Mouse (Mus musculus): ENCODE results near the gene Pknox1. TPM values are rescaled to one million over a fixed set of nuclear protein-coding genes. Genes with fewer than 3 reads are reported as not detected.
"Not testable (repeated sequence)": the region's sequence is repeated elsewhere in the genome, so short reads cannot be mapped to it uniquely, and the experiment has no call there.

The Pknox1 gene
- total RNA-seq, 1 experiment from 2014 or later, result 31.6 TPM

DNA sequence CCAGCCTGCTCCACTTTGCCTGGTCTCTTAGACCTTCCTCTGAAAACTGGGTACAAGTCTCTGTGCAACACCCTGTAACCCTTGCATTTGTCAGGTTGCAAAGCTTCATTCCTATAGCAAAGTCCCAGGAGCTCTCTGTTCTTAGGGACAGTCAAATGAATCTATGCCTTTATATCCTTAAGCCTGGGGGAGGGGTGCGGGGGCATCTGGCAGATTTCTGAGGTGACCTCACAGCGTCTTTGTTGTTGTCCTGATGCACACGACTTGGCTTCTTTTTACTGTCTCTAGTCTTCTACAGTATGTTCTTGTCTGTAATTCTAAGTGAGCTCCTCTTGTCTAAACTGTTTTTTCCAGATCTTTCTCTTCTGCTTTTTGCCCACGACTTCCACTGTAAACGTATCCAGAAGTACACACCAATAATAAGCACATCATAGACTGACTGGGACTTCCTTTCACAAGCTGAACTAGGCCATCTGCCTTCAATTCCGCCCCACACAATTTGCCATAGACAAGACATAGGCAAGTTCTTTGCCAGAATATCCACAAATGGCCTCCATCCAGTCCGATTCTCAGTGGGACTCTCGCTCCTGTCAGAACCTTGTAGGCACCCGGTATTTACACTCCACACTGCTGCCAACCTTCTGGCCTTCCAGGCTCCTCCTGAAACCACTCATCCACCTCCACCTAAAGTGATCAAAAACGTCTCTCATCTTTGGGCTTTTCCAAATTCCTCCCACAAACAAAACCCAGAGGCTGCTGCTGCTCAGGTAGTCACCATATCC is 12.1 kb downstream of the Pknox1 start:
- no peak for ATAC-seq (replicated peaks in 1 of 2; ENCODE audit: insufficient read depth in 1 of 2, low FRiP score in 2 of 2, low TSS enrichment in 1 of 2, low read depth in 1 of 2, poor library complexity in 2 of 2, severe bottlenecking in 2 of 2)

DNA sequence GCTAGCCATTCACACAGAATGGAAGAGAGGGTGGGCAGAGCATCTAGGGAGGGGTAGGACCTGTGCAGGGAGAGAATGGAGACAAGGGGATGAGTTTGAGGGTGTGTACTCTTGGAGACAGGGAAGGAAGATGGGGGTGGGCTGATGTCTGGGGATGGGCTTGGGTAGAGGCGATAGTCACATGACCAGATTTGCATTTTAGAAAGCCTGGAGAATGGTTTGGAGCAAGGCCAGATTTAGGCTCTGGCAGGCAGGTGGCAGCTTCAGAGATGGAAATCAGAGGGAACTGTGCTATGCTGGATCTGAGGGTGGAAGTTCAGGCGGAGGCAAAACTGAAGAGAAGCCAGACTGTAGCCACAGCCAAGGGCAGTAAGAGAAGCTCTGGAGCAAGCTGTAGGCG is 15.8 kb downstream of the Pknox1 start:
- ATAC-seq (replicated peaks in 1 of 2; ENCODE audit: insufficient read depth in 1 of 2, low FRiP score in 2 of 2, low TSS enrichment in 1 of 2, low read depth in 1 of 2, poor library complexity in 2 of 2, severe bottlenecking in 2 of 2), result no peak

DNA sequence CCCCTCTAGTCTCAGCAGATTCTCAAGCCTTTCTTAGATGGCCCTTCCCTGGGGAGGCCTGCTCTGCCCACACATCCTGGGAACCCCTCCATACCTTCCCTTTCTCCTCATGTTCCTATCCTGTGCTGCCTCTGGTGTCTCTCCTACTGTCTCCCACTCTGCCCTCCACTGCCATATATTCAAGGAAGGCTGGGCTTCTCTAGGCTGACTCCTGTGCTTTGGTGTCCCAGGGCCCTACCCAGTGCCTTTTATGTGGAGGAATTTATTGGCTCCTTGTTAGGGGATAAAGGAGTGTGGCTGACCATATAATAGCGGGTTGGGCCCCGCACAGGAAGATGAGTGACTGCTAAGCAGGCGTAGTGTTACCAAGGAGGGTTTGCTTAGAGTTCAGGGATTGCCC is 18.7 kb downstream of the Pknox1 start:
- ATAC-seq (replicated peaks in 1 of 2; ENCODE audit: insufficient read depth in 1 of 2, low FRiP score in 2 of 2, low TSS enrichment in 1 of 2, low read depth in 1 of 2, poor library complexity in 2 of 2, severe bottlenecking in 2 of 2), result no peak

DNA sequence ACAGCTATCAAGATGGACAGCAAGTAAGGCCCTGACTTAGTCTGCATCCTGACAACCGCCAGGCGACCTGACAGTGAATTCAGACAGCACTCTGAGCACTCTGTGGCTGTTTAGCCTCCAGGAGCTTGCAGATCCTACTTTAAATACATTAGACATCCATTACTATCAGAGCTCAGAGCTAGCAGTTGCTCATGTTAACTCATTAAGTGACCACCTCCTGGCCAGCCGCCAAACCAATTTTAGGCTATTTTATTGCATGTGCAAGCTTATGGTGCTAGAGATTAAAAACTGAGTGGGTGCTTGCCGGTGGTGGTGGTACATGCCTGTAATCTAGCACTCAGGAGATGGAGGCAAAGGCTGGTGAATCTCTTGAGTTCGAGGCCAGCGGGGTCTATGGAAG is 19.2 kb downstream of the Pknox1 start:
- no peak for ATAC-seq (replicated peaks in 1 of 2; ENCODE audit: insufficient read depth in 1 of 2, low FRiP score in 2 of 2, low TSS enrichment in 1 of 2, low read depth in 1 of 2, poor library complexity in 2 of 2, severe bottlenecking in 2 of 2)

DNA sequence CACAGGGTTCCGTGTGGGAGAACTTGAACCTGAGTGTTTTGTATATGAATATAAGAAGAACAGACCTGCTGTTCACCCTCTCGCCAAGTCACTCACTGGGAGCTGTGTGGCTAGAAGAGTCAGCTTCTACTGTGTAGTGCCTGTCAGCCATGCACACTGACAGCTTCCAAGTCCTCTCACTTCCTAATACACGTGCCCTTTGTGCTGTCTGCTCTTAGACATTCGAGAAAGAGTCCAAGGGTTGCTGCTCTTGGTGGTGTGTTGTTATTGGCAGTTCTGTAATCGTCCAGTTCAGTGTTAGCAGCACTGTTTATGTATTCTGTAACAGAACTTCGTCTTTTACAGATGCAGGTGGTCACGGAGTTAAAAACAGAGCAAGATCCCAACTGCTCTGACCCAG is 23.6 kb downstream of the Pknox1 start:
- no peak for ATAC-seq (replicated peaks in 1 of 2; ENCODE audit: insufficient read depth in 1 of 2, low FRiP score in 2 of 2, low TSS enrichment in 1 of 2, low read depth in 1 of 2, poor library complexity in 2 of 2, severe bottlenecking in 2 of 2)

DNA sequence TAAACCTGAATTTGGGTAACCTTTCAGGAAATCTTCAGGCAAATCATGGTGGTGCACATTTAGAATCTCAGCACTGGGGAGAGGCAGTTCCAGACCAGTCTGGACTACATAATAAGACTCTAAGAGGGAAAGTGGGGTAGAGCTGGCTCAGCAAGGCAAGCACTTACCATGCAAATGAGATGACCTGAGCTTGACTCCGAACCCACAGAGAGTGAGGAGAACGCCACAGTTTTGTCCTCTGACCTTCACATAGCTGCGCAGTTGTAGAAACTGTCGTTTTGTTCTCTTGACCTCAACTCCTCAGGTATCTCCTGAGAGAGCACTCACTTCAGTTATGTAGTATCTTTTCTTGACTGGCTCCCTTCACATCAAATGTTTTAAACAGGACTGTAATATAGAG is 24.2 kb downstream of the Pknox1 start:
- no peak for ATAC-seq (replicated peaks in 1 of 2; ENCODE audit: insufficient read depth in 1 of 2, low FRiP score in 2 of 2, low TSS enrichment in 1 of 2, low read depth in 1 of 2, poor library complexity in 2 of 2, severe bottlenecking in 2 of 2)

DNA sequence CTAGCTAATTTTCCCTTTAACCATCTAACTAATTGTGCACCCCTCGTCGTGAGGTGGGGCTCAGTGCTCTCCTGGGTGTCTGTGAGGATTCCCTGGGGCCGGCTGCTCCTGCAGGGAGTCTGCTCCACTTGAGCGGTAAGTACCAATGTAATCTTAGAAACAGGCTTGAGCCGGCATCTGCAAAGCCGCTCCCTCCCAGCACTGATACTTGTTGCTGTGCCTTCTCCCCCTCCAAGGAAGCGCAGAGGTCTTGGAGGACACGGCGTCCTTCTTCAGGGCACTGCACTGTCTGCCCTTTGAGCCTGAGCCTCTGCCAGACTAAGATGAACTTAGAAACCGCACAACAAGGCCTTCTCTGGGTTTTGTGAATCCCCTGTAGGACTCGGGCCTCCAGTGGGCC is 26.3 kb downstream of the Pknox1 start:
- ATAC-seq (replicated peaks in 1 of 2; ENCODE audit: insufficient read depth in 1 of 2, low FRiP score in 2 of 2, low TSS enrichment in 1 of 2, low read depth in 1 of 2, poor library complexity in 2 of 2, severe bottlenecking in 2 of 2), result no peak

DNA sequence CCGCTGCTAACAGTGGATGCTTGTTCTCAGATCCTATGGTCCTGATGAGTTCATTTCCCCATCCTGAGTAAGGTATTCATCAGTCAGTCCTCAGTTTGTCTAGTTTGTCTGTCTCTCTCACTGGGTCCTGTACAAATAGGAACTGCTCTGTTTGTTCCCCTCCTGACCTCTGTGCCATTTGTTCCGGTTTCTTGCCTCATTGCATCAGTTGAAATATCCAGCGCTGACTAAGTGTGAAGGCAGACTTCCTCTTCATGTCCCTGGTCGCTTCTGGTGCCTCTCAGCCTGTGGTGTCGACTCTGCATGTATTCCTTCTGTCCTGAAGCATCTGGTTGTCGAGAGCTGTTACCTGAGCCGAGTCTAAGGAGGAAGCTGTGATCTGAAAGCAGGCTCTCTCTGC is 30.1 kb downstream of the Pknox1 start:
- peak; percentile 37 to 77; a peak in 2 of 4 replicates for ATAC-seq (replicated peaks in 1 of 2; ENCODE audit: insufficient read depth in 1 of 2, low FRiP score in 2 of 2, low TSS enrichment in 1 of 2, low read depth in 1 of 2, poor library complexity in 2 of 2, severe bottlenecking in 2 of 2)

DNA sequence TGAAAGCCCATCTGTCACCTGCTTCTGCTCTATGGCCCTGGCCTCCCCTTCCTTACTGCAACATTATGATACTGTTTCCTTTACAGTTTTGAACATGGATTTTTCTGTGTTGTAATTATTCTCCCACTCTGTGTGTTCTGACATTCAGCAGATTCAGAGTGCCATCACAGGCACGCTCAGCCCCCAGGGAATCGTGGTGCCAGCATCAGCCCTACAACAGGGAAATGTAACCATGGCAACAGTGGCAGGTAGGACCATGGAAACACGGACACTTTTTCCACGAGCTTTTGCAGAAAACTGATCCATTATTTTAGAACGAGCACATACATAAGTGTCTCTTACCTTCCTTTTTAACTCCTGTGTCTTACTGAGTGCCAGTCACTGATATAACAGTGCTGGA is 30.5 kb downstream of the Pknox1 start:
- ATAC-seq (replicated peaks in 1 of 2; ENCODE audit: insufficient read depth in 1 of 2, low FRiP score in 2 of 2, low TSS enrichment in 1 of 2, low read depth in 1 of 2, poor library complexity in 2 of 2, severe bottlenecking in 2 of 2), result no peak

DNA sequence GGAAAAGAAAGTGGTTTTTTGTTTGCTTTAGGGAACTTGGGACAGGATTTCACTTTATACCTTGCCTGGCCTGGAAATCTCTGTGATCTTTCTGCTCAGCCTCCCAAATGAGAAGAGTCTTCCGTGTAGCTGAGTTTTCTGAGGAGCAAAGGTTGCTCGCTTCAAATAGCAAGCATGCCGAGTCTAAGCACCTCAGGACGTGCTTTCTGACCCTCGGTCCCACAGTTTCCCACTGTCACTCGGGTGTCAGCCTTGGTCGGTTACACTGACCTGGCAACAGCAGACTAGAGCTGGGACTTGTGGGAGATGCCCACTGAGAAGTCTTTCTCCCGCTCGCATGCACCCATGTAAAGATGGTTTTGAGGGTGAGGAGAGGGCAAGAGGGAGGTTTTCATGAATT is 33.4 kb downstream of the Pknox1 start:
- no peak for ATAC-seq (replicated peaks in 1 of 2; ENCODE audit: insufficient read depth in 1 of 2, low FRiP score in 2 of 2, low TSS enrichment in 1 of 2, low read depth in 1 of 2, poor library complexity in 2 of 2, severe bottlenecking in 2 of 2)

DNA sequence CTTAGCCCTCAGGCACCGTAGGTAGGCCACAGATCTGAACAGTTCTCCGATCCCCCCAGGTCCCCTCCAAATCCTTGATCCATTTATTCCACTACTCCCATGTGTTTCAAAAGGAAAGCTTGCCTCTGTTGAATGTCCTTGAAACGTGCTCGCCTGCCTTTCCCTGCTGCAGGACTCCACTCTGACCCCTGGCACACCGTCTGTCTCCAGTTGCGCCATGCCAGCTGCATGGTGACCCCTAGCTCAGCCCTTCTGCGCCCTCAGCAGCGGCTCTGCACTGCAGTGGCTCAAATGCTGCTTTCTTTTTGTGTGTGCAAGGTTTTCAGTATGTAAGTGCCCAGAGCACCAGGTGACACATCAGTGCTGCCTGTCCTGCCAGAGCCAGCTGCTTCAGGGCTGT is 34.1 kb downstream of the Pknox1 start:
- ATAC-seq (replicated peaks in 1 of 2; ENCODE audit: insufficient read depth in 1 of 2, low FRiP score in 2 of 2, low TSS enrichment in 1 of 2, low read depth in 1 of 2, poor library complexity in 2 of 2, severe bottlenecking in 2 of 2), result no peak

DNA sequence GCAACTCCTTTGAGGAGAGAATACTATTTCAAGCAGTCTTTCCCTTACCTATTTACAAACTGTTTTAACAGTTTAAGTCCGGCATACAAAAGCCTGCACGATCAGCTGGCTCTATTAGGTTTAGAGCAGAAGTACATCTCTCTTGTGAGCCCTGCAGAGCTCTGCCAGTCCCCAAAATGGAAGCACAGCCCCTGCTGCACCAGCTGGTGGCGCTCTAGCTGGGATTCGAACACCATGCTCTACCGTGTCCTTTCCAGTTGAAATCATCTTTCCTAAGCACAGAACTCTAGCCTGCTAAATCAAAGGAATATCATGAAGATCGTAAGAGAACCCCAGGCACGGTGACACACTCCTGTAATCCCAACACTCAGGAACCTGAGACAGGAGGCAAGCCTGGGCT is 41.9 kb downstream of the Pknox1 start:
- no peak for ATAC-seq (replicated peaks in 1 of 2; ENCODE audit: insufficient read depth in 1 of 2, low FRiP score in 2 of 2, low TSS enrichment in 1 of 2, low read depth in 1 of 2, poor library complexity in 2 of 2, severe bottlenecking in 2 of 2)

DNA sequence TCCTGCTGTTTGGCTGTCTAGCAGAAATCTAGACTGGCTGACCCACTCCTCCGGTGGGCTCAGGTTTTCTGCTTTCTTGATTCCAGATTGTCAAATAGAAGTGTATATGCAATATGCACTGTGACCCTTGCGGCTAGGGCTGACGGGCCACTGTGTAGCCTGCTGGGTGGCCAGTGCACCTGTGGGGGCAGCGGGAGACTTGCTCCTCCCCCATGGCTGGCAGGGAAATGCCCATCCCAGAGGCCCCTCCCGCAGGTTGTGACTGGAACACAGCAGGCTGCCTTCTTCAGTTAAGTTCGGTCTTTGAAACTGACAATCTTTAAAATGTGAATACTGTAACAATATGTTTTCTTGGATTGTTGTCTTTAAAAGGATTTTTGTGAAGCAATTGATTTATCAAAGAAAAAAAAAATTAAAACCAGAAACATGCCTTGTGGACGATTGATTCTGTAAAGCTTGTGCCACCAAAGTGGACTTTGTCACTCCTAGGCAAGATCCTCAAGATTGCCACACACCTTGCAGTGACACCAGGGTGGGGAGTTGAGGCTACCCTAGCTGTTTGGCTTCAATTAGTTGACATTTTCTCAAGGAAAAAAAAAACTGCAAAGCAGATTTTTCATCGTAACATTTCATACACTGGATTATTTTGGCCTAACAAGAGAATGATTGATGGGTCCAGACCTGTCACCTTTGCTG is 42.9 kb downstream of the Pknox1 start:
- no peak for ATAC-seq (replicated peaks in 1 of 2; ENCODE audit: insufficient read depth in 1 of 2, low FRiP score in 2 of 2, low TSS enrichment in 1 of 2, low read depth in 1 of 2, poor library complexity in 2 of 2, severe bottlenecking in 2 of 2)

DNA sequence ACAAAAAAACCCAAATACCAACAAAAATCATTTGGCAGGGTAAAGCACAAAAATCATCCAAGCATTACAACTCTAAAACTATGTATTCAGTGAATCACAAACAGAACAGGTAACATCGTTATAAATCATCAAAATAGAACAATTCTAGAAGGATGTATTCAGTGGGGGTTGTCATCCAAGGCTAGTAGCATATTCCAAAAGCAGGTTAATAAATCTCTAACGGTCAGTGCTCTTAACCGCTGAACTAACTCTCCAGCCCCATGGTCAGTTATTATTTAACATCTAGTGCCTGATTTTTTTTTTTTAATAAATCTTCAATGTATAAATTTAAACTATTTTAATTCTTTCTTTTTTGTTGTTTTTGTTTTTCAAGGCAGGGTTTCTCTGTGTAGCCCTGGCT is 44.6 kb downstream of the Pknox1 start:
- not testable (repeated sequence) for ATAC-seq (replicated peaks in 1 of 2; ENCODE audit: insufficient read depth in 1 of 2, low FRiP score in 2 of 2, low TSS enrichment in 1 of 2, low read depth in 1 of 2, poor library complexity in 2 of 2, severe bottlenecking in 2 of 2)

DNA sequence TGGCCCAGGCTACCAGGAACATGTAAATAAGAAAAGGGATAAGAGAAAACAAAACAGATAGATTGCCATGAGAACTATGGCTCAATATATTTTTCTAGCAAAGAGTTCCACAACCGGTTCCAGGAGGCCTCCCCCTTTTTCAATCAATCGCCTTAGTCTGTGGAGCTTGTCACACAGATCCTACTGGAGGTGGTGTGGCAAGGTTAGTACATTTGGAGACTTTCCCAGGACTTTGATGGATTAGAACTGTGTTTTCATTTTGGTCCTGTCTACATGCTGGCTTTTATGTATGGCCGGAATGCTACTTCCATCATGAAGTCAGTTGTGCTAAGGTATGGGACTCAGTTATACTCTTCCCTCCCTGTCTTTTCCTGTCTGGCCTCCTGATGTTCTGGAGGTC is 45.4 kb downstream of the Pknox1 start:
- no peak for ATAC-seq (replicated peaks in 1 of 2; ENCODE audit: insufficient read depth in 1 of 2, low FRiP score in 2 of 2, low TSS enrichment in 1 of 2, low read depth in 1 of 2, poor library complexity in 2 of 2, severe bottlenecking in 2 of 2)

DNA sequence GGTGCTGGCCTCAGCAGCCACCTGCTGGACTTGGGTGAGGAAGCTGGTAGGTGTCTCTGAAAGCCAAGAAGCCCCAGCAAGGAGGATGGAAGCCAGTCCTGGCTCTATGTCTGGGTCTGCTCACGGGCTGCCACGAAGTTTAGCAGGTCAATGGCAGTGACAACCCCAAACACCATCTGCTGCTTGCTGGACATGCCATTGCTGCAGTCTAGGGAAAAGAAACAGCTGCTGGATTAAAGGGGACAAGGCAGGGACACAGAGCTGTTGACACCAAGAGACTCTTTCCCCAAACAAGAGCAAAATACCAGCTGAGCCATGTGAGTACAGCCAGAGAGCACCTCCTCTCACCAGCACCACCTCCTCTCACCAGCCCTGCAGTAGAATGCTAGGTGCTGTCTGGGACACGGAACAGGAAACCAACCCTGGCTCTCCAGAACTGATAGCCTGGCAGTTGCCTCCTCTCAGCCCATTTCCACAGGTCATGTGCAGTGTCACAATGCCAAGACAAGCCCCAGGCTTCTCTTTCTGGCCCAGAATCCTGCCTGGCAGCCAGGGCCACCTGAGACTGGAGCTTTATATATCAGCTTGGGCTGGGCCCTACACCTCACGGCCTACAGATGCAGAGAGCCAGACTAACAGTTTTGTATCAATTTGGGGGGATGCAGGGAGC is 48.7 kb downstream of the Pknox1 start:
- ATAC-seq (replicated peaks in 1 of 2; ENCODE audit: insufficient read depth in 1 of 2, low FRiP score in 2 of 2, low TSS enrichment in 1 of 2, low read depth in 1 of 2, poor library complexity in 2 of 2, severe bottlenecking in 2 of 2), result peak; percentile 22 to 52; a peak in 2 of 4 replicates

DNA sequence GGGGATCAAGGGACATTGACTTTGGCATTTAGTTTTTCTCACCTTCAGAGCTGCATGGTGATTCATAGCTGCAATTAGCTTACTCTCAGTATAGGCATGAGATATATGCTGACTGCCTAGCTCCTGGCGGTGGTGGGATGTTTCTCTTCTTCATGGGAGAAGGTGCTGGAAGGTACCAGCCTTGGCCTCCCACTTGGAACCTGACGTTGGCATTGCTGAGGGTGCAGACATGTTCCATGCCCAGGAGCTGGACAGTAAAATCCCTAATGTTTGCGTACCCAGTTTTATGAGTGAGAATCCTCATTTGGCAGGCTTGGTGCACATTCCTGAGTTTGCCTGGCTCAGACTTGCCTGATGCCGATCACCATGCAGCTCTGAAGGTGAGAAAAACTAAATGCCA is 58.6 kb downstream of the Pknox1 start:
- ATAC-seq (replicated peaks in 1 of 2; ENCODE audit: insufficient read depth in 1 of 2, low FRiP score in 2 of 2, low TSS enrichment in 1 of 2, low read depth in 1 of 2, poor library complexity in 2 of 2, severe bottlenecking in 2 of 2), result no peak

DNA sequence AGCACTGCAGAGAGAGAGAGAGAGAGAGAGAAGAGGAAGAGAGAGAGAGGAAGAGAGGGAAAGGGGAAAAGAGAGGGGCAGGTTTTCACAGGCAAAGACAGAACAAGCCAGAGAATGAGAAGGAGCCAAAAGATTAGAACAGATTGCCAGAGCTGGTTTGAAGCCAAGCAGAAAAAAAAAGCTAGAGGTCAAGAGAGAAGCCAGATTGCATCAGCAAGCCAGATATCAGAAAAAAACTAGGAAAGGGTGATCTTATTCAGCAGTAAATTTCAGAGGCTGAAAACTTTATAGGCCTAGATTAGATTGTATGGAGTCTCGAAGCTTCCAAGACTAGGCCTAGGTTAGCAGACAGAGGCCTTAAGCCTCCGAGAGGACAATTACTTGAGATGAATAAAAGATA is 63.4 kb downstream of the Pknox1 start:
- no peak for ATAC-seq (replicated peaks in 1 of 2; ENCODE audit: insufficient read depth in 1 of 2, low FRiP score in 2 of 2, low TSS enrichment in 1 of 2, low read depth in 1 of 2, poor library complexity in 2 of 2, severe bottlenecking in 2 of 2)

Data from hematopoietic stem cell, adult 5-6 weeks (primary cell).